Mouse (Mus musculus) neural tube, embryonic 10.5 days (tissue): ENCODE results near the gene Syap1.
"Not testable (repeated sequence)": the region's sequence is repeated elsewhere in the genome, so short reads cannot be mapped to it uniquely, and the experiment has no call there.

Experiments used
- DNase-seq: peaks from one replicate; pipeline ENCODE4 v3.0.0-alpha.2; 2017; ENCODE audit warnings: low spot score; ENCODE audit errors: extremely low spot score

Syap1 gene

GRCm38 (mm10) chrX:162830313-162830712, 57.9 kb downstream of the Syap1 start:
- DNase-seq, result not testable (repeated sequence)

DNA sequence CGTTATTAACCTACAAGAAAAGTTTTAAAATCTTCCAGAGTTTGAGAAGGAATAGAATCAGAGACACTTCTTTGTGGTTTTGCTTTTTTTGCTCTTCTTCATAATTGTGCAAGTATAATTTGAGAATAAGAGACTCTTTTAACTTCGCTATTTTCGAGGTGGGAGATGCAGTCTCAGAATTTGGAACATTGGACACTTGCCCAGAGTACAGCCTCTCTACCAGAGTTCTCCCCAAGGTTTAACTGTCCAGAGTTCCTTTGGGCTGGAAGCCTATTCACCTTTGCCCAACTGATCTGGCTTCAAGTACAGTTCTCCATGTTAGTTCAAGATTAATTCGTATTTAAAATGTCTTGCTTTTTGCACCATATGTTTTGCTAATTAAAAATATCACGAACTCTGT, 58.5 kb downstream of the Syap1 start:
- no peak for DNase-seq

GRCm38 (mm10) chrX:162829203-162829708, 59.0 kb downstream of the Syap1 start, which contains the start of gene Txlng:
Txlng (minus strand) TSS chrX:162829454.
- DNase-seq, result peak; percentile 86

GRCm38 (mm10) chrX:162828783-162829182, 59.5 kb downstream of the Syap1 start:
- DNase-seq, result no peak

GRCm38 (mm10) chrX:162828016-162828415, 60.2 kb downstream of the Syap1 start:
- no peak for DNase-seq
